Mouse (Mus musculus): ENCODE results near the gene Rpl13a. TPM values are rescaled to one million over a fixed set of nuclear protein-coding genes. Genes with fewer than 3 reads are reported as not detected.
A peak's percentile ranks its signal among the peaks of the same experiment; 100 is the strongest.

The Rpl13a gene
- polyA plus RNA-seq, 1 experiment = 3,729 TPM

GRCm38 (mm10) chr7:45135993-45136567 is 7.5 kb upstream of the Rpl13a start, which contains the start of the genes Gm45713 and Flt3l:
Gm45713 (minus strand) TSS chr7:45136231.
Flt3l (minus strand) TSS chr7:45136432.
- H3K27ac ChIP-seq (ENCODE audit: insufficient read depth, low read length) = no peak within 1 kb of the TSS

GRCm38 (mm10) chr7:45135370-45135769 is 6.8 kb upstream of the Rpl13a start:
- H3K4me1 ChIP-seq (ENCODE audit: control insufficient read depth, insufficient read depth, low read length) = no peaks in the 10 kb centered on the region
- H3K9me3 ChIP-seq (replicated peaks; ENCODE audit: control insufficient read depth, insufficient read depth, low read length, poor library complexity, severe bottlenecking) = no peaks in the 10 kb centered on the region
- no peaks in the 10 kb centered on the region for H3K27me3 ChIP-seq (ENCODE audit: control insufficient read depth, insufficient read depth, low read length, poor library complexity, severe bottlenecking)
- TF ChIP-seq CTCF (IDR thresholded peaks at IDR 0.05; ENCODE audit: low read depth, low read length) (no peak), POLR2A (IDR thresholded peaks at IDR 0.05; ENCODE audit: insufficient read depth, low read length) (no peak), EP300 (IDR thresholded peaks at IDR 0.05; ENCODE audit: insufficient read depth, low read depth, low read length) (no peak)
- no peak overlapping the region for H3K27ac ChIP-seq (ENCODE audit: insufficient read depth, low read length)
- no peak overlapping the region for H3K4me3 ChIP-seq (ENCODE audit: low read depth, low read length)
- H3K36me3 ChIP-seq (ENCODE audit: control insufficient read depth, insufficient read depth, low read length, poor library complexity, severe bottlenecking) = no peaks in the 10 kb centered on the region
- no peak overlapping the region for H3K9ac ChIP-seq (ENCODE audit: low read depth, poor library complexity, severe bottlenecking)

More at GRCm38 (mm10) chr7:45135993-45136567, 7.5 kb upstream of the Rpl13a start, which contains the start of the genes Gm45713 and Flt3l:
- H3K9ac ChIP-seq (ENCODE audit: low read depth, poor library complexity, severe bottlenecking) = 0 out of 2 replicates have a peak within 1 kb of the TSS, but pooled peaks have one; percentile 15
- H3K4me3 ChIP-seq (ENCODE audit: low read depth, low read length) = peak within 1 kb of the TSS; percentile 22
- H3K27me3 ChIP-seq (ENCODE audit: control insufficient read depth, insufficient read depth, low read length, poor library complexity, severe bottlenecking) = no peaks in the 10 kb centered on the region
- no peaks in the 10 kb centered on the region for H3K36me3 ChIP-seq (ENCODE audit: control insufficient read depth, insufficient read depth, low read length, poor library complexity, severe bottlenecking)
- H3K4me1 ChIP-seq (ENCODE audit: control insufficient read depth, insufficient read depth, low read length) = no peaks in the 10 kb centered on the region
- H3K9me3 ChIP-seq (replicated peaks; ENCODE audit: control insufficient read depth, insufficient read depth, low read length, poor library complexity, severe bottlenecking) = no peaks in the 10 kb centered on the region
- TF ChIP-seq POLR2A (IDR thresholded peaks at IDR 0.05; ENCODE audit: insufficient read depth, low read length) (no peak), EP300 (IDR thresholded peaks at IDR 0.05; ENCODE audit: insufficient read depth, low read depth, low read length) (0 out of 2 replicates have a peak, but pooled peaks have one; percentile 29), CTCF (IDR thresholded peaks at IDR 0.05; ENCODE audit: low read depth, low read length) (peak; percentile 90)

GRCm38 (mm10) chr7:45134544-45135026 is 6.0 kb upstream of the Rpl13a start:
- H3K9ac ChIP-seq (ENCODE audit: low read depth, poor library complexity, severe bottlenecking) = no peak overlapping the region
- no peak overlapping the region; the same call in 1 of the 2 replicates for H3K4me3 ChIP-seq (ENCODE audit: low read depth, low read length)
- H3K36me3 ChIP-seq (ENCODE audit: control insufficient read depth, insufficient read depth, low read length, poor library complexity, severe bottlenecking) = no peaks in the 10 kb centered on the region
- H3K9me3 ChIP-seq (replicated peaks; ENCODE audit: control insufficient read depth, insufficient read depth, low read length, poor library complexity, severe bottlenecking) = no peaks in the 10 kb centered on the region
- no peaks in the 10 kb centered on the region for H3K4me1 ChIP-seq (ENCODE audit: control insufficient read depth, insufficient read depth, low read length)
- TF ChIP-seq EP300 (IDR thresholded peaks at IDR 0.05; ENCODE audit: insufficient read depth, low read depth, low read length) (no peak), CTCF (IDR thresholded peaks at IDR 0.05; ENCODE audit: low read depth, low read length) (no peak), POLR2A (IDR thresholded peaks at IDR 0.05; ENCODE audit: insufficient read depth, low read length) (no peak)
- H3K27me3 ChIP-seq (ENCODE audit: control insufficient read depth, insufficient read depth, low read length, poor library complexity, severe bottlenecking) = no peaks in the 10 kb centered on the region
- no peak overlapping the region for H3K27ac ChIP-seq (ENCODE audit: insufficient read depth, low read length)

- no peak overlapping the region for H3K27ac ChIP-seq (ENCODE audit: insufficient read depth, low read length)
- H3K27me3 ChIP-seq (ENCODE audit: control insufficient read depth, insufficient read depth, low read length, poor library complexity, severe bottlenecking) = no peaks in the 10 kb centered on the region
- H3K9me3 ChIP-seq (replicated peaks; ENCODE audit: control insufficient read depth, insufficient read depth, low read length, poor library complexity, severe bottlenecking) = no peaks in the 10 kb centered on the region
- H3K9ac ChIP-seq (ENCODE audit: low read depth, poor library complexity, severe bottlenecking) = no peak overlapping the region
- H3K36me3 ChIP-seq (ENCODE audit: control insufficient read depth, insufficient read depth, low read length, poor library complexity, severe bottlenecking) = no peaks in the 10 kb centered on the region
- H3K4me3 ChIP-seq (ENCODE audit: low read depth, low read length) = no peak overlapping the region
- H3K4me1 ChIP-seq (ENCODE audit: control insufficient read depth, insufficient read depth, low read length) = no peaks in the 10 kb centered on the region
- TF ChIP-seq POLR2A (IDR thresholded peaks at IDR 0.05; ENCODE audit: insufficient read depth, low read length) (no peak), CTCF (IDR thresholded peaks at IDR 0.05; ENCODE audit: low read depth, low read length) (peak; percentile 84)
These were observed 5.0 kb upstream of the Rpl13a start for GRCm38 (mm10) chr7:45133446-45134159.

- no peak for TF ChIP-seq EP300 (IDR thresholded peaks at IDR 0.05; ENCODE audit: insufficient read depth, low read depth, low read length)
- TF ChIP-seq POLR2A (IDR thresholded peaks at IDR 0.05; ENCODE audit: insufficient read depth, low read length) = no peak
- TF ChIP-seq CTCF (IDR thresholded peaks at IDR 0.05; ENCODE audit: low read depth, low read length) = no peak
- Histone ChIP-seq H3K9me3 (replicated peaks; ENCODE audit: control insufficient read depth, insufficient read depth, low read length, poor library complexity, severe bottlenecking) (no peaks in the 10 kb centered on the region), H3K4me3 (ENCODE audit: low read depth, low read length) (peak overlapping the region; percentile 13), H3K4me1 (ENCODE audit: control insufficient read depth, insufficient read depth, low read length) (no peaks in the 10 kb centered on the region), H3K36me3 (ENCODE audit: control insufficient read depth, insufficient read depth, low read length, poor library complexity, severe bottlenecking) (peaks cover 14% of the 10 kb centered on the region), H3K27ac (ENCODE audit: insufficient read depth, low read length) (no peak overlapping the region), H3K9ac (ENCODE audit: low read depth, poor library complexity, severe bottlenecking) (peak overlapping the region; percentile 50), H3K27me3 (ENCODE audit: control insufficient read depth, insufficient read depth, low read length, poor library complexity, severe bottlenecking) (no peaks in the 10 kb centered on the region)
These were observed 3.3 kb upstream of the Rpl13a start for GRCm38 (mm10) chr7:45131850-45132249.
